Mouse (Mus musculus) erythroid progenitor cell, adult 5-6 weeks (primary cell): ENCODE results near the gene 6430628N08Rik. TPM values are rescaled to one million over a fixed set of nuclear protein-coding genes. Genes with fewer than 3 reads are reported as not detected.

Experiments used
- ATAC-seq: replicated peaks from 2 replicates; pipeline ENCODE4 v1.8.0; 2016; ENCODE audit warnings: moderate number of reproducible peaks, mild to moderate bottlenecking, moderate TSS enrichment, inconsistent platforms; ENCODE audit not compliant: poor library complexity, low FRiP score, severe bottlenecking
- total RNA-seq, 2 experiments: library from RNA; stranded (forward) in 1 of 2; stranded (reverse) in 1 of 2; fragments of 150-400 nt in 1 of 2; fragments of 186-747, 209-891 nt in 1 of 2; gene quantifications; 2 replicates each; pipeline versions ENCODE4 v1.2.3 to v1.2.4; 2015 to 2017; ENCODE audit warnings: low replicate concordance in 2 of 2

Gene 6430628N08Rik
- total RNA-seq, 2 experiments from 2014 or later = not detected

DNA sequence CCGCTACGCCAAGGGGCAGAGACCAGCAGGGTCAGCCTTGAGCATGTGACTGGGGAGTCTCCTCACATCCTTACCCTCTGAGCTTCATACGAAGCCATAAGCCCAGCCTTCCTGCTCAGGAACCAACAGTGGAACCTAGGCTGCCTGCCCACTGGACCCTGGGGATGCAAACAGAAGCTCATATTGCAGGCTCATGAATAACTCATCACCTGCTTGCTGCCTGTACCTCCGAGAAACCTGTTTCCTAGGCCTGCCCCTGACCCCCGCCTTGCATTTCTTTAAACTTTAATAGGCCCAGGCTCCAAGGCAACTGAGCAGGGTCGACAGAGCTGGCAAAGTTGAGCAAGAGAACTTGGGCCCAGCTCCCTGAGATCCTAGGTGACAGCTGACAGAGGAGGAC lies 6.4 kb upstream of the 6430628N08Rik start, which contains the start of gene Kncn:
Gene Kncn (plus strand): TSS at position 379 of the 400 bp plus-strand sequence.
- ATAC-seq = no peak

DNA sequence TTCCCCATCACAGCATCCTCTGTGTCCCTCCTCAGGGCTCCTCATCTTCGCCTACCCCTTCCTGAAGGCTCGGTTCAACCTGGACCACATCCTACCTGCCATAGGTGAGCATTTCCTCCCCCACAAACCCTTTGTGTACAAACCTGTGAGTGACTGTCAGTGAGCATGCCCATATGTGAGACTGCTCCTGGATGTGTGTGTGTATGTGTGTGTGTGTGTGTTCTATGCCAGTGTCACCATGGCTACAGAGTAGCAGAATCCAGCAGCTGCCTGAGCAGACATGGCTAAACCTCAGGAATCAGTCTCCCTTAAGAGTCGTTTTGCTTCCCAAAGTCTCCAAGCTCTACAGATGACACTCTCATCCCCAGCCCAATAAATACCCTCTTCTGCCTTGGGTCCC lies 4.6 kb upstream of the 6430628N08Rik start:
- ATAC-seq = no peak

DNA sequence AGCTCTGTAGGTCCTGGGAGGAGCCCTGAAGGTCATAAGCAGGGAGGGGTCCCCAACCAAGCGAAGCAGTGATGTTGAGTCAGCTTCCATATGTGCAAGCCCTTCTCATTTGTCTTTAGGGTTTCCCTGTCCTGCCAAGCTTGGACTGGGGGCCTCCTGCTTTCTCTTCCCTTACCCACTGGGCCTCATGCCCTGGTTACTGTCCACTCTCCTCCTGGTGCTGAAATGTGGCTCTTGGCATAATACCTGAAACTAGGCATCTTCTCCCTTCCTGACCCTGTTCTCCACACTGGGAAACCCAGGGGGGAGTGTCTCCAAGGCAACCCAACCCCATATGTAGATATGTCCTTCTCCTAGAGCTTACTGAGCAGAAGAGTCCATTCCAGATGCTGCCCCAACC lies 3.6 kb upstream of the 6430628N08Rik start:
- no peak for ATAC-seq

DNA sequence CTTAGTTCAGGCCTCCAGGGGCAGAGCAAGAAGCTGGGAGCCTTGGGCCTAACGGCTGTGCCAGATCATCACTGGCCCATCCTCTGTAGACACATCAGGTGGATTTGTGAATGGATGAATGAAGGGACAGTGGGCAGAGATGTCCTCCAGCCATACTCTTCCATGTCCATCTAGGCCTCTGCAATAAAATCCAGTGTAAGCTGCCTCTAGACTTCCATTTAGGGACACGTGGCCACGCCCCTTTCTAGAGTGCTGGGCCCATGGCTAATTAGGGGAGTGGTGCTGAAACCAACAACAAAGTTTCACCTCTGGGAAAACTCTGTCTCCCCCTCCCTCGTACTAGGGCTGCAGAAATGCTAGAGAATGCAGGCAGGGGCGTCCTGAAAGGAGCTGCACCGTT lies 399 bp upstream of the 6430628N08Rik start:
- no peak for ATAC-seq

DNA sequence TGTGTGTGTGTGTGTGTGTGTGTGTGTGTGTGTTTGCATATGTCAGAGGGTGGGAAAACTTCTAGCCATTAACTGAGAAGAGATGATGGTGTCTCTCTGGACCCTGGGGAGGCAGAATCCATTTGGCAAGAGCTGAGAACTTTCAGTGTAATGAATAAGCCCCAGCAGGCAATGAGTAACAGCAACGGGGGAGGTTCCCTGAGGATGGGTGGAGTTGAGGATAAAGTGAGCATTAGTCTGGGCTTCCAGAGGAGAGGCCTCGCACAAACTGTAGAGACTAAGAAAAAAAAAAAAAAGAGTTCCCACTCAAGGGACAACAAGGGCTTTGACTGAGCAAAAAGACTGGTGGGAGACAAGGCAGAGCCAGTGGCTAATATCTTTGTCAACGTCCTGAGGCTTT lies 3.8 kb downstream of the 6430628N08Rik start:
- ATAC-seq = no peak

DNA sequence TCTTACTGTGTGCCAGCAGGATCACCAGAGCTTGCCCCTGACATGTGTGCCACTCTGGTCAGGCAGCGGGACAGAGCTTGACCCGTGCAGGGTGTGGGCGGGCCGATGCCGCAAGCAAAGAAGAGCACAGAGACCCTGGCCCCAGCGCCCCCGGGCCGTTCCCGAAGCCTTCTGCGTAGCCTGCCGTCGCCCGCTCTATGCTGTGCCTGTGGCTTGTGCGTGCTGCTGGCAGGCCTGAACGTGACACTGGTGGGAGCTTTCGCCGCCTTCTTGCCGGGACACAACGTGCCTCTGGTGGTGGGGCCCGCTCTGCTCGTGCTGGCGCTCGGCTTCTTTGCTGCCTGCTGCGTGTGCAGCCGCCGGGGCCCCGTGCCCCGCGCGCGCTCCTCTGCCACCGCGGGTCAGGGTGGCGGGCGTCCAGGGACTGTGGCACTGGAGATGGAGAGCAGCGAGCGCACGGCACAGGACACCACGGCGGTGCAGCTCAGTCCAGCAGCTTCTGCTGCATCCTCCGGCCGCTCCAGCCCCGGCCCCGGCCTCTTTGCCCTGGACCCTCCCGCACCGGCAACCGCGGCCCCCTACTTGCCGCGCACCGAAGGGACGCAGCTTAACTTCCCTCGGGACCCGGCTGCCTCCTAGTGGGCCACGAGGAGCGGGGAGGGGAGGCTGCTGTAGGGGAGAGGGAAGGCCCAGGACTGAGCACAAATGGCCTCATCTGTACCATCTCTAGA lies 7.6 kb downstream of the 6430628N08Rik start:
- no peak for ATAC-seq

DNA sequence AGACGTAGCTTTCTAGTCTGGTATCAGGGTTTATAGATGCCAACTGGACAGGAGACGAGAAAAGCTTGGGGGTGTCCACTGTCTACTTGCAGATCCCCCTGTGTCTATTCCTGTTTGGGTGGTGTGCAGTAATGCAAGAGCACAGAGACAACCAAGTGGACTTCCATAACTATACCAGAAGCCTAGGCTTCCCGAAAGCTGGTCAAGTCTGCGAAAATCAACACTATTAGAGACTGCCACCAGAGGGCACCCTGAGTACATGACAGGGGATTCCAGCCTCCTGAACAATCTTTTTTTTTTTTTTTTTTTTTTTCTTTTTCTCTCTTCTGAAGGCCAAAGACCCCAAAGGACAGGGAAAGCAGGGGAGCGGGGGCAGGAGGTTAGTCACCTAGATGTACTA lies 12.4 kb downstream of the 6430628N08Rik start:
- peak; percentile 68 for ATAC-seq

DNA sequence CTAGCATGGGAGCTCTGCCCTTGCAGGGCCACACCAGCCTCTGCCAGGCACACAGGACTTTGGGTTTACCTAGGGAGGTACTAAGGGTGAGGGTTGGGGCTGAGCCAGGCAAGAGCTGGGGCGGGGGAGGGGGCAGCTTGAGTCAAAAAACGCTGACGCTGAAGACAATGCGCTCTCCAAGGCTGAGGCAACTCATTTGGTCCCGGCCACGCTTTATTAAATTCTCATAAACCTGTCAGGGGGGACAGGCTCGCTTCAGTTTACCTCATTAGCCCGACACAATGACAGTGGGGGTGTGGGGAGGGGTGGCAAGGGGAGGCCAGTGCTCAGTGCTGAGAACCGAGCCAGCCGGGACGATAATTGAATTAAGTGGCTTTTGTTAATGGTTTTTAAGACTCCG lies 13.9 kb downstream of the 6430628N08Rik start:
- no peak for ATAC-seq

DNA sequence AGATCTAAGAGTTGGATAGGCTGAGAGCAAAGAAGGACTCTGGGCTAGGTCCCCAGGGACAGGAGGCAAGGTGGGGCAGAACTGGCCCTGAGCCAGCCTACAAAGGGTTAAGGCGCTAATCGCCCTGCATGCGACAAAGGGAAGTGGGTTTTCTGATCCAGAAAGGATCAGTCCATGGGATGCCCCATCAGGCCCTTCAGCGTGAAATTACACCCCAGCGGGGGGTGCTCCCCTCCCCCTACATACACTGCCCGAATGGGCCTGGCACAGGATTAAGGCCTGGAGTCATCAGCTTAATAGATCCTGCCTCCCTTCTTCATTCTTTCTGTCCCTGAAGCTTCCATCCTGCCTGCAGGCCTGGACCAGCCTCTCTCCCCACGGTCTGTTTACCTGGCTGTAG lies 15.2 kb downstream of the 6430628N08Rik start:
- ATAC-seq = no peak

DNA sequence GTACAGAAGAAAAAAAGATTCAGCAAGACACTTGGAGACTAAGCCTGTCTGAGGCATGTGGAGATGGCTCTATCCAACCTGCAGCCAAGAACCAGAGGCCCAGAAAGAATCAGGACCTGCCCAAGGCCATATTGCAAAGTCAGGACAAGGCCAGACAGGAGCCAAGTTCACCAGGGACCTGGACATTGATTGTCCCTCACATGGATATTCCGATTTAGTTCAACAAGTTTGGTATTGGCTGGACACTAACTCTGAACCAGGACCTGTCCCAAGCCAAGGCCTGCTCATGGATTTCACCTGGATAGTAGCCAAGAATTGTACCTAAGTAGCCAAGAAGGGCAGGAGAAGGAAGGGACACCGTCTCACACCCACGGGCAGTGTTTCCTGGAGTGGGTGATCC lies 16.3 kb downstream of the 6430628N08Rik start:
- ATAC-seq = no peak

DNA sequence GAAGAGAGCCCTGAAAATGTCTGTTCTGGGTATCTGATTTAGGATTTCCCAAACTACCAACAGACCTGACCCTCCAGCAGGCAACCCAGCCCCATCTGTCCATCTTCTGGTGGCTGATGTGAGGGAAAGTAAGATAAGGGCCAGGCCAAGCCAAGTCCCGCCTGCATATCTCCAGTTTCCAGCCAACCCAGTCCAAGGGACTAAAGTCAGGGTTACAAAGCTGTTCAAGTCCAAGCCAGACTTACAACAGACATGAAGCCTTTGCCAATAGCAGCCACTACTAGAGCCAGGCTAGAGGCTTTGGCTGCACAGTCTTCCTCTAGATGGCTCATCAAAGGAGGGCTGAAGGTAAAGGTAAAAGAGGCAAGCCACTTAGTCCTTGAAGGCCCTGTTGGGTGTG lies 17.5 kb downstream of the 6430628N08Rik start:
- no peak for ATAC-seq

DNA sequence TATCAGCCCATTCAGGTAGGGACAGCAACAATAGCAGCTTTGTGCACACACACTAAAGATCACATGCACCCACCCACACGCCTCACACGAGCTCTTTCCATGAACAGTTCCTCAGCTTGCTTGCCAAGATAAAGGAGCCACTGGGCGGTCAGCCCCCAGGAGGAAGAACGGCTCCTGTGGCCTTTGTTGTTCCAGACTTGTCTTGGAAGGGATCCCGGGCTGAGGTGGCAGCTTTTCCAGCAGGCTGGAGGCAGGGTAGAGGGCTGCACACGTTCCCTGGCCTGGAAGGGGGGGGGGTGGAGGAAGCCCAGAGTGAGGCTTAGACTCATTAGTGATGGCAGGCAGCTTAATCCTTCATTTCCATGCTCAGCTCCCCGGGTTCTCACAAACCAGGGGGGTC lies 18.2 kb downstream of the 6430628N08Rik start:
- no peak for ATAC-seq

DNA sequence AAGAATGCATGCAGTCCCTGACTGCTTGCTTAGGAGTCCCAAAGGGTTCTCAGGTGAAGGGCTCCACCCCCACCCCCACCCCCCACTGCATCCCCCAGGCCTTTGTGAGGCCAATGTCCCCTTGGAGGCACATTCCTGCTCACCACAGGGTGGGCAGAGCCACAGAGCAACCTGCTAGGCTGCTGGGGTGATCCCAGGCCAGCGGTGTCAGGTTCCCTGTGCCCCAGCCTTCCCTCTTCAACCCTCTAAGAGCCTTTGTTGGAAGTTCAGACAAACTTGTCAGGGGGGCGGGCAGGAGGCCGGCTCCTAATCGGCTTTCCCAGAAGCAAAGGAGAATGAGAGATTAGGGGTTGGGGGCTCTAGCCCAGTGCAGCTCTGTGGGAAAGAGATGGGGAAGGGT lies 21.1 kb downstream of the 6430628N08Rik start:
- ATAC-seq = no peak

DNA sequence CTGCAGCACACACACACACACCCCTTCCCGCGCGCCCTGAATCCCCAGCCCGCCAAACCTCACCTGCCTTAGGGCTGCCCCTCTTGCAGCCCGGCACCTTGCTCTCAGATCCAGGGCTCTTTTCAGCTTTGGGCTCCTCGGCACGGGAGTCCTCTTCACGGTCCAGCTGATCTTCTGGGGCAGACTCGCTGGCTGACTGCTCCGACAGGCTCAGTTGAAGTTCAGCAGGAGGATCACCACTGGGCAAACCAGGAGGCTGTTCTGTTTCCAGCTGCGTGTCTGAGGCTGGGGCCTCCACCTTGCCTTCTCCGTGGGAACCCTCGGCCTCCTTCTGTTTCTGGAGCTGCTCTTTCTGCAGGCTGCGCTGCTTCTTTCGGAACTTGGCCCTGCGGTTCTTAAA lies 29.4 kb downstream of the 6430628N08Rik start:
- no peak for ATAC-seq

DNA sequence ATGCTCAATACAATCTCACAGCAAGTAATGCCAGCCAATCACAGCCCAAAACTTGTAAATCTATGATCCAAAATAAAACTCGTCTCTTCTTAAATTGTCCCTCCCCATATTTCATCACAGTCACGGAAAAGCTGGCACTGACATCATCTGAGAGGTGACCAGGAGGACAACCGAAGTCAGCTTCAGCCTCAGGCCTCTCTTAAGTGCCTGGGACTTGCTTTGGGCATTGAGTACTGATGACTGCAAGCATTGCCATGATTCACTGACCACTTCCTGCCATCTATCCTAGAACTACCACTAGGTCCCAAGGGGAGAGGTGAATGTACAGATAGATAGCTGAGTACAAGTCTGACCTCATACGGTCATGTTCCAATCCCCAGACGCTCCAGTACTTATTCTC lies 32.2 kb downstream of the 6430628N08Rik start:
- no peak for ATAC-seq

DNA sequence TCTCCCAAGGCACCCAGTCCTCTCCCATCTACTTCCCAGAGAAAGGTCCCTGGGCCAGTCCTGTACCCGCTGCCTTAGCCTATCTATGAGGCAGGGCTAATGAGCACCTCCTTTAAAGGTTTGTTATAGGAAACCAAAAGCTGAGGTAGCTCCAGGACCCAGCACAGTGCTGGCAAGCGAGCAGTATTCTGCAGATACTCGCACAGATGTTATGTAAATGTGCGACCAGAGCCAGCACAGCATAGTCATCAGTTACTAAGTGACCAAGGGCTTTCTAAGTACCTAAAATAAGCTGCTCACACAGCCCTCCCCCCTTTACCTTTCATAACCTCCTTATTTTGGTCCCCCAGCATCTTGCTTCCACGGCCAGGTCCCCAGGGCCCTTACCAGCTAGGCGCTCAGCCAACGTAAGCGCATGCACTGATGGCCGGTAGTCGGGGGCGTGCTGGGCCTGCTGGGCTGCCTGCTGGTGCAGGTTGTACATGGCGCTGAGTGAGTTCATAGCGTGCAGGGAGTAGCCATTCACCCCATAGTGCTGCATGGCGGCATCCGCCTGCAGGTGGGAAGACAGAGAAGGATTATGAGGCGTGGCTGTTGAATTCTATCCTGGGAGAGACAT lies 32.9 kb downstream of the 6430628N08Rik start:
- no peak for ATAC-seq

DNA sequence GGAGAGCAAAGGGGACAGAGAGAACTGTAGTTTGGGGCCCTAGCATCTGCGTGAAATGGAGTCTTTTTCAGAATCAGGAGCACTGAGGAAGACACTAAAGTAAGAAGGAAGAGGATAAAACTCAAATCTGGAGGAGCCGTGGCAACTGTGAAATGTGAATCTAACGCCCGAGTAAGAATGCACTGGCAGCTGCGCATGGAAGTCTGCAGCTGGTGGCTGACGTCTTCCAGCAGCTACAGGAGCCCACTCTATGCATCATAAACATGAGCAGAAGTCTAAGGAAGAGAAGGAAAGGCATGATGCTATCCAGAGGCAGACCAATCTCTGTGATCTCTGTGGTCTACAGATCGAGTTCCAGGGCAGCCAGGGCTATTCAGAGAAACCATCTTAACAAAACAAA lies 37.2 kb downstream of the 6430628N08Rik start:
- no peak for ATAC-seq

DNA sequence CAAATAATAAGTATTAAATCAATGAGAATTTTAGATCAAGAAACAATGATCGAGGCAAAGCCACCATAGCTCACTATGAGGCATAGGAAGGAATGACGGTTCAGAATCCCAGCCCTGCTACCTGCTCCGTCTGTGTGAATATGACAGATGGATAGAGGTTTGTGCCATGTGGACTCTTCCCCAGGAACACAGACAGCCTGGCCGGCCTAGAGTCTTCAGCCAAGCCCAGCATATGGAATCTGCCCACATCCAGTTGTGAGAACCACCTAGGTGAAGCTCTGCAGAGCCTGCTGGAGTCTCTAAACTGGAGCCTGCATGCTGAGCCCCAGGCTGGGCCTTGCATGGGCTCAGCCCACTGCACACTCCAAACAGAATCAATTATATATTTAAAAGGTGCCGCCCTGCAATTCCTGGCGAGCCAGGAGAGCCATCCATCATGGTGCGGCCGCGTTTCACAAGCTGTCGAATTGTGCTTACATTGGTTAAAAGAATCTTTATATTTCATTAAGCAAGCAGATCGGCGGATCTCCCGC lies 41.2 kb downstream of the 6430628N08Rik start:
- ATAC-seq = no peak

DNA sequence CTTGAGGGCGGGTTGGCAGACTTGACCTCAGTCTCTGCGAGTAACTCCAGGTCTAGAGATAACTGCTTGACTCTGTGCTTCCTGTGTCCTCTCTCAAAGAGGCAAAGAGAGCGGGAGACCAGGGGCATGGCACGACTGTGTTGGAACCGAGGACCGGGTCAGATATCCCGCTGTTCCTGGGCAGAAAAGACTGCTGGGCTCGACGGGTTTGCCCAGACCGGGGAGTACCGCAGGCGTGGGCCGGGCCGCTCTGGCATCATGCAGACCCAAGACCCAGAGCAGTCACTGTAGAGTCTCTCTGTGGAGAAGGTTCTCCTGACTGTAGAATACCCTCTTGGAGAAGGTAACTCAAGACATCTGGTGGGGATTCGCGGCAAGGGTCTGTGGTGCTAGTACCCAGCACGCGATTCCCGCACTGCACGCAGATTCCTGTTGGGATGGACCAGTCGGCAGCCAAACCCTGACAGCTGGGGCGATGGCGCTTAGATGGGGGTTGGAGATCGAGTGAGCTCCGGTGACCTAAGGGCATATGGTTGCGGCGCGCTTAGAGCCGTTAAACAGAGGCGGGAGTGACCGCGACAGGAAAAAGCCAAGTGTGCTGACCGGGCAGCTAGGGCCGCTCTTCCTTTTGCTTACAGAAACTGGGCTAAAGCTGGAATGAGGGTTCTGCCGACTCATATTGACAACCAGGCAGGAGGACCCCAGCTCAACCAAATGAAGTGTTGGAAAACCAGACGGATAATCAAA lies 45.5 kb downstream of the 6430628N08Rik start:
- no peak for ATAC-seq

DNA sequence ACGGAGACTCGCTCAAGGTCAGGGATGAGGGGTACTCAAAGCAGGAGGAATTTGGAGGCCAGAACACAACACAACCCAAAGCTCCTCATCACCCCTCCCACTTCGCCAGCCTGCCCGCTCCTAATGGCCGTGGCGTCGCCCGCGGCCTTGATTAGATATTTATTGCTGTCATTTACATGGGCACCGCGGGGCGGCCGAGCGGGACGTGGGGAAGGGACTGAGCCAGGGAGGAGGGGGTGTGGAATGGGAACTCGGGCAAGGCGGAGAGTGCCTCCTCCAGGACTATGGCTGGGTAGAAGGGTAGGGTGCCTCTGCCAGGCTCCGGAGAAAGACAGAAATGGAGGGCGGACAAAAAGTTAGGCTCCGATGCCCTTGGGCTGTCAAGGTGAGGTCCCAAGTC lies 46.2 kb downstream of the 6430628N08Rik start:
- ATAC-seq = no peak
